Mouse (Mus musculus): ENCODE measurements at regions not wholly inside any gene's neighbourhood (a gene's known extent, or its start where the extent isn't known, plus 50 kb on each side); places are given as distances from the start of the nearest gene placed in this dataset.
A peak's percentile ranks its signal among the peaks of the same experiment; 100 is the strongest.

DNA sequence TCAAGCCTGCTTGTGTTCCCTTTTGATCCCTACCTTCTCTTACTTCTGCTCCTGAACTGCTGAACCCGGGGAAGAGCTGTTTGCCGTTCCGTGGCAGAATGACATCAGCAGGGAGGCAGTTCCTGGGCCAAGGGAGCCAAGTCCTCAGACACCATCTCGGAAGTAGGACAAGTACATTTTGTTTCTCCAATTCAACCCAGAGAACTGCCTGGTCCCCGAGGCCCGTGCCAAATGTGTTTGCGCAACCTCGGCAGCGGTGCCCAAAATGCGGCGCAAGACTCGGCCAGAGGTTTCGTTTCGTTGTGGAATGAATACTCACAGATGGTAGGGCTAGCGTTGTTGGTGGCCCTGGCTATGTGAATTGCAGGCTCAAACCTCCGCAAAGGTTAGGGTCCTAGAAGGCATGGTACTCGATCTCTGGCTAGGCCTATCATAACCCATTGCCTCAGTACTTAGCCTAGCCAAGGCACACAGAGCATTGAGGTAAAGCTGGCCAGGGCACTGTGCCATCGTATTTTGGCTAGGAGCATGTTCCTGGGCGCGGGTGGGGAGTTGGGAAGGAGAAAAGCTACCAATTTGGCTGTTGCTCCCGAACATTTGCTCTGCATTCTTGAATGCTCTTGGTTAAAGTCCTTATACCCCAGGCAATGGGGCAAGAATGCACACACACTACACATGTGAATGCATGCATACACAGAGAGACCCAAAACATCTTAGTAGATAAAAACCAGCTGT is 333.0 kb downstream of the Foxo1 start:
- peak; percentile 81 for DNase-seq
- WGBS, result 63% methylated on average over 21 of the region's 21 CpGs
- Histone ChIP-seq H3K4me1 (ENCODE audit: control insufficient read depth, insufficient read depth, low read length) (no peaks in the 10 kb centered on the region), H3K4me3 (replicated peaks; ENCODE audit: extremely low read depth, low read depth, low read length) (peak overlapping the region; percentile 32)
- TF ChIP-seq CTCF (IDR thresholded peaks at IDR 0.05; ENCODE audit: insufficient read depth, low read length) (no peak), POLR2A (IDR thresholded peaks at IDR 0.05; ENCODE audit: borderline replicate concordance, extremely low read depth, low read depth, low read length) (no peak)

DNA sequence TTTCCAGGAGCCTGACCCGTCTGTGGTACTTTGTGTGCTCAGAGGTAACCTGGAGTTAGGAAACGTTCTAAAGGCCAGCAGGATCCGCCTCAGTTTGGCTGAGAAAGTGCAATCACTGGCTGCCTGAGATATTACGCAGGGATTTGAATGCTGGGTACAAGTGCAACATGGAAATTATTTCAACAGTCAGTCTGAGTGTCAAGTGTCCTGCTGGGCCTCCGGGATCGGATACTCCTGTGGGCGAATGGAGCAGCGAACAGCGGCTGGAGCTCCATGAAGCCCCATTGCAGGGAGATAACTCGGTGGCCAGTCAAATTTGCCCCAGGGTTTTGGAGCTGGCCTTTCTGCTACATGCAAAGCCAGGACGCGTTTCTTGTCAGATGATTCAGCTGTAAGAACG is 332.4 kb downstream of the Foxo1 start:
- H3K4me3 ChIP-seq (replicated peaks; ENCODE audit: extremely low read depth, low read depth, low read length), result peak overlapping the region; percentile 32

DNA sequence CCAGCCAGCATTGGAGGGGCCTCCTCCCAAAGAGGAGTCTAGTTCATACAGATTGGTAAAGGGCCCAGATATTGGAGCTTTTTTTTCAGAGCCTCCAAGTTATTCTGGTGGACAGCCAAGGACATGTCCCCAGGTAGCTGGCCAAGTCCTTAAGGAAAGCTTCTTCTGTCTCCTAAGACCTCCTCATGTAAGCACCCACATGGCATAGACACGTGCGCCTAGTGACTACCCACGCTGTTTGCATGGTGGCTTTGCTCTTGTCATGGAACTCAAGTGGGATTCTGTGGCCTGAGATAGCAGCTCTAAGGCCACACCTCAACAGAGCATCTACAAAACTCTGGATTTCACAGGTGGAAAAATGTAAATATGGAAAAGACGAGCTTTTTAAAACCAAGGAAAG is 332.0 kb downstream of the Foxo1 start:
- 84% methylated on average over 4 of the region's 4 CpGs for WGBS
- TF ChIP-seq CTCF (IDR thresholded peaks at IDR 0.05; ENCODE audit: insufficient read depth, low read length), result no peak
- no peak for TF ChIP-seq POLR2A (IDR thresholded peaks at IDR 0.05; ENCODE audit: borderline replicate concordance, extremely low read depth, low read depth, low read length)
- no peak for DNase-seq
- H3K4me3 ChIP-seq (replicated peaks; ENCODE audit: extremely low read depth, low read depth, low read length), result no peak overlapping the region
- no peaks in the 10 kb centered on the region for H3K4me1 ChIP-seq (ENCODE audit: control insufficient read depth, insufficient read depth, low read length)

More for the DNA sequence above, 332.4 kb downstream of the Foxo1 start:
- no peak for DNase-seq
- H3K4me1 ChIP-seq (ENCODE audit: control insufficient read depth, insufficient read depth, low read length), result no peaks in the 10 kb centered on the region
- no peak for TF ChIP-seq CTCF (IDR thresholded peaks at IDR 0.05; ENCODE audit: insufficient read depth, low read length)
- no peak for TF ChIP-seq POLR2A (IDR thresholded peaks at IDR 0.05; ENCODE audit: borderline replicate concordance, extremely low read depth, low read depth, low read length)
- 72% methylated on average over 13 of the region's 13 CpGs for WGBS

DNA sequence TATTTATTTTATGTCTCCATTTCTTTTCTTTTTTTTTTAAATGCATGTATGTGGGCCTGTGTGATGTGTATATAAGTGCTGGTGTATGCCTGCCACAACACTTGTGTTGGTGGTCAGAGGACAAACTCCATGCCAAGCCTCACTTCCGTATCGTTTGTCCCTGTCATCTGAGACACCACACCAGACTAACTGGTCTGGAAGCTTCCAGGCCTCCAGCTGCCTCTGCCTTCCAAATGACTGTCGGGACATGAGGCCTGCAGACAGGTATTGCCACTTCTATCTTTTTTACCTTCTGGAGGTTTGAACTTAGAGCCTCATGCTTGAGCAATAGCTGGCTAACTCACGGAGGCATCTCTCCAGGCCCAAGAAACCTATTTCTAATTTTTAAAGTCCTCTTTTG is 318.3 kb downstream of the Foxo1 start:
- 94% methylated on average over 4 of the region's 4 CpGs for WGBS
- DNase-seq, result no peak
- Histone ChIP-seq H3K4me1 (ENCODE audit: control insufficient read depth, insufficient read depth, low read length) (no peaks in the 10 kb centered on the region), H3K4me3 (replicated peaks; ENCODE audit: extremely low read depth, low read depth, low read length) (no peak overlapping the region)
- TF ChIP-seq POLR2A (IDR thresholded peaks at IDR 0.05; ENCODE audit: borderline replicate concordance, extremely low read depth, low read depth, low read length) (no peak), CTCF (IDR thresholded peaks at IDR 0.05; ENCODE audit: insufficient read depth, low read length) (no peak)

DNA sequence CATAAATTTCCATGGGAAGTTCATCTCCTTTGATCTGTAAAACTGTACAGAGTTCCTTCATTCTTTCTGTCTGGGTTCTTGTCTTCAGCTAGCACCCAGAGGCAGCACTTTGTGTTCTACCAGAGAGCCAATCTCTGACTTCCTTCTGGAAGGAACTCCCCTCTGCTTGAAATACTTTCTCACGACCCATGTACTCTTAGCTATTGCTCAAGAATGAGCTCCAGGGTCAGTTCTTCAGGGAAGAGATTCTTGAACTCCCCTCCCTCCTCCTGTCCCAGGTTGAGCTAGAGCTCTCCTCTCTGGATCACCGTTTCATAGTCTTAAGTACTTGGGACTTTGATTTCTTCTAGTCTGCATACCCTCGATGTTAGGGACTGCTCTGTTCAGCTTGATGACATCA is 311.8 kb downstream of the Foxo1 start:
- peak; percentile 4 for DNase-seq
- WGBS, result 48% methylated on average over 3 of the region's 3 CpGs
- TF ChIP-seq CTCF (IDR thresholded peaks at IDR 0.05; ENCODE audit: insufficient read depth, low read length), result no peak
- TF ChIP-seq POLR2A (IDR thresholded peaks at IDR 0.05; ENCODE audit: borderline replicate concordance, extremely low read depth, low read depth, low read length), result no peak
- H3K4me3 ChIP-seq (replicated peaks; ENCODE audit: extremely low read depth, low read depth, low read length), result no peak overlapping the region
- peaks cover 6% of the 10 kb centered on the region; the same call in 1 of the 2 replicates for H3K4me1 ChIP-seq (ENCODE audit: control insufficient read depth, insufficient read depth, low read length)

DNA sequence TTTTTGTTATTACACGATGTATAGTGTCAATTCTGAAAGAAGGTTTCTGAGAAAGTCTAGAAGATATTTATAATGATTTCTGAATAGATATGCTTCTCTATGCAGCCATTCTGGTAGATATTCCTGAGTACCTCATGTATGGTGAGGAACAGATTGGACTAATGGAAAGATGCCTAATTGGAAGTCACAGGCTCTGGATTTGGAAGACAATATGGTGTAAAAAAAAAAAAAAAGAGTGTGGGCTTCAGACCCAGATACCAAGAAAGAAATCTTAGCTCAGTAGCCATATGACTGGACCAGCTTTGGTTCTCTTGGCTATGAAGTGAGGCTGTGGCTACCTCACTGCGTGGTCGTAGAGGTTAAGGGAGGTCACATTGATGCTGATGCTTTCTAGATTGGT is 311.0 kb downstream of the Foxo1 start:
- Histone ChIP-seq H3K4me3 (replicated peaks; ENCODE audit: extremely low read depth, low read depth, low read length) (no peak overlapping the region), H3K4me1 (ENCODE audit: control insufficient read depth, insufficient read depth, low read length) (peaks cover 6% of the 10 kb centered on the region; the same call in 1 of the 2 replicates)
- TF ChIP-seq POLR2A (IDR thresholded peaks at IDR 0.05; ENCODE audit: borderline replicate concordance, extremely low read depth, low read depth, low read length) (no peak), CTCF (IDR thresholded peaks at IDR 0.05; ENCODE audit: insufficient read depth, low read length) (no peak)
- no peak for DNase-seq
- 94% methylated on average over 3 of the region's 3 CpGs for WGBS

DNA sequence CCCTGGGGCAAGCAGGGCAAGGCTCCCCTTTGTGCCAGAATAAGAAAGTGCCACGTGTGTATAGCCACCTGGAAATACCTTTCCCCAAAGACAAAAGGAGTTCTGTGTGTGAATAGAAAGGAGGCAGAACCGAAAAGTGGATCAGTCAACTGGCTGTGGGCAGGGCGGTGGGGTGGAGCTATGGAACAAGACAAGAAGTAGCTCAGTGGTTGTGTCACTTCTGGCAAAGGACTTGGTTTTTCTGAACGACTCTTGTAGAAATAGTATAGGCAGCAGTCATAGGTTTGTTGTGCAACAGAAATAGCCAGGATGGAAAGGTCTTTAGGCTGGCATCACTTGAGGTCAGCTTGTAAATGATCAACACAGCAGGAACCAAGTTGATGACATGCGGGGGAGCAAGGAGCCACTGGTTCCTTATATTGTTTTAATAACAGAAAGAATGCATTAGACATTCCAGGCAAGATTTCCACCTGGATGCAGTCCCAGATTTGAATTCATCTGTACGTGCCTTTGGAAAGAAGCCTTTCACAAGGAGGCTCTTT is 308.6 kb downstream of the Foxo1 start:
- TF ChIP-seq POLR2A (IDR thresholded peaks at IDR 0.05; ENCODE audit: borderline replicate concordance, extremely low read depth, low read depth, low read length), result no peak
- no peak for TF ChIP-seq CTCF (IDR thresholded peaks at IDR 0.05; ENCODE audit: insufficient read depth, low read length)
- Histone ChIP-seq H3K4me1 (ENCODE audit: control insufficient read depth, insufficient read depth, low read length) (peaks cover 6% of the 10 kb centered on the region; the same call in 1 of the 2 replicates), H3K4me3 (replicated peaks; ENCODE audit: extremely low read depth, low read depth, low read length) (no peak overlapping the region)
- peak; percentile 6 for DNase-seq
- 57% methylated on average over 6 of the region's 6 CpGs for WGBS

DNA sequence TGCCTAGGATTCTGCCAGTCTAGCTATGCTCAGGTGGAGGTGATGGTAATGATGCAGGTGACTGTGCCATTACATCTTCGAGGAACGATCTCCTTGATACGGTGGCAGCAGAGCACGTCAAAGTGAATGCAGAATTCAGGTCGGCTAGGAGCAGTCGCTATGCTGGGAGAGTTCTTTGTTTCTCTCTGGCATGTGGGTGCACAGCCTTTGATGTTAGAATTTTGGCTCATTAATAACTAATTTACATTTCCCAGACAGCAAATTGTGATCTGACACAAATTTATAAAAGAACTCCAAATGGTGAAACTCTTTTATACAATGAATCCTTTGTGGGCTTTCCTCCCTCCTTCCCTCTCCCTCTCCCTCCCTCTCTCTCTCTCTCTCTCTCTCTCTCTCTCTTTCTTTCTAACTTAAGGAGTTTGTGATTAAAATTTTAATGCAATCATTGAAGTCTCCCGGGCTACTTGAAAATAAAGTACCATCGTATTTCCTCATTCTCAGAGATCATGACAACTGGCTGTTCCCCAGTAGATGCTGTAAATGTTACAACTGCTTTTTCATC is 307.2 kb downstream of the Foxo1 start:
- TF ChIP-seq CTCF (IDR thresholded peaks at IDR 0.05; ENCODE audit: insufficient read depth, low read length) (no peak), POLR2A (IDR thresholded peaks at IDR 0.05; ENCODE audit: borderline replicate concordance, extremely low read depth, low read depth, low read length) (no peak)
- WGBS, result 76% methylated on average over 8 of the region's 8 CpGs
- no peak for DNase-seq
- H3K4me3 ChIP-seq (replicated peaks; ENCODE audit: extremely low read depth, low read depth, low read length), result no peak overlapping the region
- peaks cover 6% of the 10 kb centered on the region; the same call in 1 of the 2 replicates for H3K4me1 ChIP-seq (ENCODE audit: control insufficient read depth, insufficient read depth, low read length)

DNA sequence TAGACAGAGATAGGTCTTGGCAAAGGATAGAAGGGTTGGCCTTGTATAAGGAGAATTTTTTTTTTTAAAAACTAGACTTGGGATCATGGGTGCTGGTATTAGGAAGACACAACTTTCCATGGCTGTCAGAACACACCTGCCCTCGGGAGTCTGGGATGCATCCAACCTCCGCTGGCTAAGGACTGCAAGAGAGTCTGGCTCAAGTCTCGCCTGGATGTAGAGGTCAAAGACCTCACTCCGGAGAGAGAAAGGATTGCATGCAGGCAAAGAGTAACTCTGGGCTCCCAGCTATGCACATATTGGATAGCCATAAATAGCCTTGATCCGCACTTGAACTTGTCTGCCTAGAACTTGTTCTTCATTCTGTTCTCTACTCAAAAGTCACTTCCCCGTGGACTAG is 306.2 kb downstream of the Foxo1 start:
- 83% methylated on average over 6 of the region's 6 CpGs for WGBS
- H3K4me3 ChIP-seq (replicated peaks; ENCODE audit: extremely low read depth, low read depth, low read length), result no peak overlapping the region
- DNase-seq, result no peak
- TF ChIP-seq POLR2A (IDR thresholded peaks at IDR 0.05; ENCODE audit: borderline replicate concordance, extremely low read depth, low read depth, low read length) (no peak), CTCF (IDR thresholded peaks at IDR 0.05; ENCODE audit: insufficient read depth, low read length) (no peak)
- peaks cover 2% of the 10 kb centered on the region; the same call in 1 of the 2 replicates for H3K4me1 ChIP-seq (ENCODE audit: control insufficient read depth, insufficient read depth, low read length)
